Mouse (Mus musculus) kidney, postnatal 10 days (tissue): ENCODE results near the gene Gpatch2.

Experiments used
- DNase-seq: peaks from one replicate; pipeline ENCODE4 v3.0.0; 2021; ENCODE audit warnings: mixed read lengths

The Gpatch2 gene

GRCm38 (mm10) chr1:187215181-187216116 lies at the start of gene Gpatch2, which contains the start of gene Spata17:
Gene Gpatch2, plus strand, starts transcription at chr1:187215508.
Gene Spata17, minus strand, starts transcription at chr1:187215465.
- DNase-seq, result peak; percentile 89

- no peak for DNase-seq
Measured at GRCm38 (mm10) chr1:187169646-187170045, 45.7 kb upstream of the Gpatch2 start.

GRCm38 (mm10) chr1:187170361-187170760 lies 44.9 kb upstream of the Gpatch2 start:
- DNase-seq, result no peak

GRCm38 (mm10) chr1:187175991-187176390 lies 39.3 kb upstream of the Gpatch2 start:
- DNase-seq, result no peak

GRCm38 (mm10) chr1:187178546-187178945 lies 36.8 kb upstream of the Gpatch2 start:
- DNase-seq, result no peak

- DNase-seq, result no peak
Measured at GRCm38 (mm10) chr1:187205506-187205905, 9.8 kb upstream of the Gpatch2 start.

- DNase-seq, result no peak
Measured at GRCm38 (mm10) chr1:187209496-187209895, 5.8 kb upstream of the Gpatch2 start.

- no peak for DNase-seq
Measured at GRCm38 (mm10) chr1:187210736-187211135, 4.6 kb upstream of the Gpatch2 start.

GRCm38 (mm10) chr1:187216620-187217410 lies 1.5 kb downstream of the Gpatch2 start:
- DNase-seq, result no peak

- DNase-seq, result no peak
Measured at GRCm38 (mm10) chr1:187220756-187221155, 5.4 kb downstream of the Gpatch2 start.

GRCm38 (mm10) chr1:187226328-187227025 lies 11.2 kb downstream of the Gpatch2 start:
- no peak for DNase-seq

- no peak for DNase-seq
Measured at GRCm38 (mm10) chr1:187228414-187229146, 13.3 kb downstream of the Gpatch2 start.

GRCm38 (mm10) chr1:187230255-187230654 lies 14.9 kb downstream of the Gpatch2 start:
- no peak for DNase-seq

- no peak for DNase-seq
Measured at GRCm38 (mm10) chr1:187232196-187232955, 17.1 kb downstream of the Gpatch2 start.

GRCm38 (mm10) chr1:187232996-187233615 lies 17.8 kb downstream of the Gpatch2 start:
- DNase-seq, result no peak

GRCm38 (mm10) chr1:187235161-187235560 lies 19.9 kb downstream of the Gpatch2 start:
- no peak for DNase-seq

GRCm38 (mm10) chr1:187236296-187236695 lies 21.0 kb downstream of the Gpatch2 start:
- no peak for DNase-seq

GRCm38 (mm10) chr1:187238061-187238460 lies 22.8 kb downstream of the Gpatch2 start:
- no peak for DNase-seq

- no peak for DNase-seq
Measured at GRCm38 (mm10) chr1:187240304-187240703, 25.0 kb downstream of the Gpatch2 start.

GRCm38 (mm10) chr1:187241329-187241728 lies 26.0 kb downstream of the Gpatch2 start:
- no peak for DNase-seq

GRCm38 (mm10) chr1:187244734-187245133 lies 29.4 kb downstream of the Gpatch2 start:
- no peak for DNase-seq
